Mouse (Mus musculus) lung, adult 2 months (tissue): ENCODE data around the gene Trim41.

Experiments
- CTCF ChIP-seq: fragments of 200-500 bp; IDR thresholded peaks from 2 replicates; pipeline ENCODE4 v1.5.1; 2011; ENCODE audit warnings: mild to moderate bottlenecking, low read length, control low read depth; ENCODE audit not compliant: insufficient read depth
- POLR2A ChIP-seq: fragments of 200-500 bp; IDR thresholded peaks from 2 replicates; pipeline ENCODE4 v1.6.1; 2011; ENCODE audit warnings: low read depth, mild to moderate bottlenecking, control low read depth, low read length, borderline replicate concordance; ENCODE audit errors: extremely low read depth

DNA sequence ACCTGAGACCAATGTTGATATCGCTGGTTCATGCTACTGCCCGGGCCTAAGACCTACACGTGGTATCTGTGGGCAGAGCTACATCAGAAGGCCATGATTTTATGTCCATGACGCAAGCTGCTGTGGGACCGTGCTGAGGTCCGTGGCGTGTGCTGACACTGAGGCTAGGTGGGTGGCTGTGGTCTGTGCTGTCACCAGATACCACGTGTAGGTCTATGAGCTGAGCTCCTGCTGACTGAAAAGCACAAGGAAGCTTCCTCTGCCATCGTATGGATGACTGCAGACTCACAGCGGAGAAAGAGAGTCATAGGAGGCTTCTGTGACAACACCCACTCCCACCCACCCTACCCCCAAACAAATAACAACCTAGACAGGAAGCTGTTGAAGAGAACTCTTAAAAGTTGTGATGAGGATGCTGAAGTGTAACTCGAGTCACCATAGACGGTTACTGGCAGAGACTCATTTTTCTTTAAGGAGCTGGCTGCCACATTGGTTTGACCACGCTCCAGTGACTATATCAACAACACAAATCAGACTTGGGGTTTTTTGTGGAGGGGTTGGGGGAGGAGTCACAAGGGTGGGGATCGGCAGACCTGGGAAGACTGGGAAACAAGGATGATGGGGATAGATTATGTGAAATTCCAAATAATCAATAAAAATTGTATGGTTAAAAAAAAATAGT, 49.8 kb downstream of the Trim41 start:
- TF ChIP-seq CTCF (no peak), POLR2A (no peak)
